Mouse (Mus musculus) liver, adult 2 months (tissue): ENCODE results near the gene Rprml. TPM values are rescaled to one million over a fixed set of nuclear protein-coding genes. Genes with fewer than 3 reads are reported as not detected.

Source experiments
- DNase-seq: peaks from one replicate; pipeline ENCODE4 v3.0.0-alpha.2; 2011; ENCODE audit warnings: low read depth, low spot score; ENCODE audit errors: extremely low read depth
- H3K27ac ChIP-seq: fragments of 200-500 bp; replicated peaks from 2 replicates; pipeline ENCODE4 v1.5.1; 2012; ENCODE audit warnings: low read depth, mild to moderate bottlenecking, control low read depth, inconsistent platforms, low read length; ENCODE audit not compliant: insufficient read depth
- H3K27me3 ChIP-seq: fragments of 200-500 bp; 2 replicates; pipeline ENCODE4 v1.6.1; 2012; ENCODE audit warnings: mild to moderate bottlenecking, moderate library complexity, low read length, inconsistent platforms; ENCODE audit not compliant: control insufficient read depth, insufficient read depth
- H3K36me3 ChIP-seq: fragments of 200-500 bp; 2 replicates; pipeline ENCODE4 v1.6.1; 2012; ENCODE audit warnings: low read length, inconsistent platforms; ENCODE audit not compliant: control insufficient read depth, insufficient read depth
- H3K4me1 ChIP-seq: fragments of 200-500 bp; 2 replicates; pipeline ENCODE4 v1.6.1; 2011; ENCODE audit warnings: low read length; ENCODE audit not compliant: control insufficient read depth, insufficient read depth
- H3K4me3 ChIP-seq: fragments of 200-500 bp; 2 replicates; pipeline ENCODE4 v1.5.1; 2011; ENCODE audit warnings: low read depth, mild to moderate bottlenecking, control low read depth, low read length, moderate library complexity; ENCODE audit not compliant: insufficient read depth
- H3K79me2 ChIP-seq: fragments of 200-500 bp; 2 replicates; pipeline ENCODE4 v1.6.1; 2012; ENCODE audit warnings: inconsistent platforms, mild to moderate bottlenecking, low read length, moderate library complexity; ENCODE audit not compliant: control insufficient read depth, insufficient read depth
- H3K9ac ChIP-seq: fragments of 200-500 bp; 2 replicates; pipeline ENCODE4 v1.6.1; 2012; ENCODE audit warnings: low read depth, mild to moderate bottlenecking, control low read depth, inconsistent platforms, low read length
- CTCF ChIP-seq: fragments of 200-500 bp; IDR thresholded peaks from 2 replicates; pipeline ENCODE4 v1.5.1; 2011; ENCODE audit warnings: low read depth, low read length, control low read depth
- POLR2A ChIP-seq: fragments of 200-500 bp; IDR thresholded peaks from 2 replicates; pipeline ENCODE4 v1.6.1; 2011; ENCODE audit warnings: low read length, control low read depth; ENCODE audit not compliant: insufficient read depth; ENCODE audit errors: extremely low read depth
- WGBS: fragments of 180-500 bp; shearing (Covaris S2); methylation state at CpG from one replicate; pipeline ENCODE4 v1.1.7; 2018; 5-methylcytosine and 5-hydroxymethylcytosine counted together
- polyA plus RNA-seq: library from polyadenylated mRNA; depleted of rRNA; stranded (reverse); fragments of >200 nt; gene quantifications from 2 replicates; pipeline ENCODE4 v1.2.3, GENCODE M21; 2012; rRNA removed
- total RNA-seq: library from RNA; depleted of rRNA; stranded (reverse); fragments of >200 nt; gene quantifications from 2 replicates; pipeline ENCODE4 v1.2.3, GENCODE M21; 2014; rRNA removed

Gene Rprml
- total RNA-seq (not detected in 2 replicates), polyA plus RNA-seq (not detected in 2 replicates)

DNA sequence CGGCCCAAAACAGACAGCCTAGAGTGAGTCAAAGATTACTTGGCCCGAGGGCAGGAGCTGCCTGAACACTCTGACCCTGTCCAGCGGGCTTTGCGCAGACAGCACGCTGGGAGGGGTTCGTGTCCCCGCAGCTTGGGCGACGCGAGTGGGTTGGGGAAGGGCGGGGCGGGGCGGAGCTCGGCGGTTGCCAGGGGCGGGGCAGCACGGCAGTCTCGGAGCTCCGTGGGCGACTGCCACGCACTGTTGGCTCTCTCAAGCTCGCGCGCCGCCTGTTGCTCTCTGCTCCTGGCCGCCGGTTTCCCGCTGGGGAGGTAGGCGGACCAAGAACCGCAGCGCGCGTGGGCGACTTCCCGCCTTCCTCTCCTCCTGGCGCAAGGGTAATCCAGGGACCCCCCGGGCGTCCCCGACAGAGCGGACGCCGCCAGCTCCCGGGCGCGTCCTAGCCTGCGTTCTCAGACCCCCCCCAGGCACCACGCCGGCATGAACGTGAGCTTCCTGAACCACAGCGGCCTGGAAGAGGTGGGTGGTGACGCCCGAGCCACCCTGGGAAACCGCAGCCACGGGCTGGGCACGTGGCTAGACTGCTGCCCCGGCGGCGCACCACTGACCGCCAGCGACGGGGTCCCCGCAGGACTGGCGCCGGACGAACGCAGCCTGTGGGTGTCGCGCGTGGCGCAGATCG, at the start of gene Rprml:
Gene Rprml, plus strand, starts transcription at position 270 of the 682 bp plus-strand sequence.
- no peaks in the 10 kb centered on the region for H3K4me1 ChIP-seq
- no peak for TF ChIP-seq POLR2A
- TF ChIP-seq CTCF, result no peak
- H3K4me3 ChIP-seq, result no peak within 1 kb of the TSS
- no peak within 1 kb of the TSS for H3K27ac ChIP-seq
- peaks cover 18% of the 10 kb centered on the region for H3K27me3 ChIP-seq
- no peak within 1 kb of the TSS for H3K9ac ChIP-seq
- DNase-seq, result no peak
- WGBS, result 1% methylated on average over 71 of the region's 71 CpGs
- H3K36me3 ChIP-seq, result no peaks in the 10 kb centered on the region
- H3K79me2 ChIP-seq, result no peaks in the 10 kb centered on the region

DNA sequence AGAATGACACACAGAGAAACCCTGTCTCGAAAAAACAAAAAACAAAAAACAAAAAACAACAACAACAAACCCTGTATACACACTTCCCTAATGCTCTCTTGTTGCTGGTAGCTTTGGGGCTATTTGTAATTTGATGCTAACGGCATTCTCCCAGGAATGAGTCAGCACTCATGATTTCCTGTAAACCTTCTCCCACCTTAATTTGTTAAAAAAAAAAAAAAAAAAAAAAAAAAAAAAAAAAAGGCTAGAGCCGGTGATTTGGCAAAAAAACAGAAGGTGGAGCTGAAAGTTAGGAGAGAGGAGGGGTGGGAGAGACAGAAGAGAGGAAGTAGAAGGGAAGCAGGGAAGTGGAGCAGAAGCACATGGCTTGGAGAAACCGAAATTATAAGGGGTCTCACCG, 42.8 kb upstream of the Rprml start:
- no peak overlapping the region for H3K4me3 ChIP-seq
- H3K9ac ChIP-seq, result no peak overlapping the region
- no peaks in the 10 kb centered on the region for H3K79me2 ChIP-seq
- H3K36me3 ChIP-seq, result no peaks in the 10 kb centered on the region
- WGBS, result 59% methylated on average over 5 of the region's 5 CpGs
- no peak for DNase-seq
- H3K4me1 ChIP-seq, result no peaks in the 10 kb centered on the region
- TF ChIP-seq CTCF (no peak), POLR2A (no peak)
- no peaks in the 10 kb centered on the region for H3K27me3 ChIP-seq
- H3K27ac ChIP-seq, result no peak overlapping the region

DNA sequence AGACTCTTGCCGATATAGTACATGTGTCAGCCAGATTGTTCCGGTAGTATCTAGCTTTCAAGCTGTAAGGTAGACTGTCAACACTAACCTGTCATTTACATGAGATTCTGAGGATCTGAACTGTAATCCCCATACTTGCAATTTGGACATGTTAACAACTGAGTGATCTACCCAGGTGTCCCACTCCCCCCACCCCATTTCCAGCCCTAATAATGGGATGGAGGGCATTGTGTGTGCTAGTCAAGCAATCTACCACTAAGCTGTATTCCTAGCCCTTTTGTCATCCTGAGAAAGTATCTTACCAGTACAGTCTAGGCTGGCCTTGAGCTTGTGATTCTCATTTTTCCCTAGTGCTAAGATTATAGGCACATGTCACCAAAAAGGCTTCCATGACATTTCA, 38.6 kb upstream of the Rprml start:
- Histone ChIP-seq H3K36me3 (no peaks in the 10 kb centered on the region), H3K9ac (no peak overlapping the region), H3K4me1 (no peaks in the 10 kb centered on the region), H3K4me3 (no peak overlapping the region), H3K79me2 (no peaks in the 10 kb centered on the region), H3K27ac (no peak overlapping the region), H3K27me3 (no peaks in the 10 kb centered on the region)
- 94% methylated on average over 2 of the region's 2 CpGs for WGBS
- DNase-seq, result no peak
- no peak for TF ChIP-seq CTCF
- TF ChIP-seq POLR2A, result no peak

DNA sequence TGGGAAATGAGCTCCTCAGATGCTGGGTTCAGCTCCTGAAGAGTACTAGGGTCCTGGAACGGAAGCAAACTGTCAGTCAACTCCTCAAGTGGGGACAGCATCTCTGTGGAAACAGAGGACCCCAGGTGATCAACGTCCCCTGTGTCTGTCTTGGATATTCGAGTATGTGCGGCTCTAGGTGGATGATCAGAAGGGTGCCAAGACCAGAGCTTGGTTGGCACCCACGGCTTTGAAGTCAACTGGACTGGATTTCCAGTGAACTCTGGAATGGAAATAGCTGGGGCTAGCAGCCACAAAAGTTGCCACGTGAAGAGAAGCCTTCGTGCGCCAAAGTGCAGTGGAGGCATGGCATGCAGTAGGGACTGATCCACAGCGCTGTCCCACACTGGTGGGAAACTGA, 28.3 kb upstream of the Rprml start, which contains the start of gene Gm884:
Gene Gm884, minus strand, starts transcription at position 101 of the 400 bp plus-strand sequence.
- no peak within 1 kb of the TSS for H3K27ac ChIP-seq
- H3K4me1 ChIP-seq, result no peaks in the 10 kb centered on the region
- H3K4me3 ChIP-seq, result no peak within 1 kb of the TSS
- no peaks in the 10 kb centered on the region for H3K79me2 ChIP-seq
- no peak for TF ChIP-seq CTCF
- TF ChIP-seq POLR2A, result no peak
- no peak for DNase-seq
- H3K27me3 ChIP-seq, result no peaks in the 10 kb centered on the region
- 80% methylated on average over 9 of the region's 9 CpGs for WGBS
- no peaks in the 10 kb centered on the region for H3K36me3 ChIP-seq
- no peak within 1 kb of the TSS for H3K9ac ChIP-seq

DNA sequence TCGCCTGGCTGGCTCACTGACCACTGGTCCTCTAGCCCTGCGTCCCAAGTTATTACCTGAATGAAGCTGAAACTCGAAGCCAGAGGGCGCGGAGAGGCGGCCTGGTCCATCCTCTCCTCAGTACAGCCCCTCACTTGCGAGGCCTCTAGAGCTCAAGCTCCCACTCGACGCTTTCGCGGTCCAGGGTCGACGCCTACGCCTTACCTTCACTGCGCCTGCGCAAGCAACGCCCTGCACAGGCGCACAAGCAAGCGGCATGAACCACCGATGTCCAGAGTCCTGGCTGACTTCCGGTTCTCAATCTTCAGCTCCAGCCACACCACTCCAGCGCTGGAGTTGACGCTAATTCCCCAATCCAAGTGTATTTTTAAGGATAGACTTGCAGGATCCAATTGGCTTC, 21.9 kb upstream of the Rprml start:
- no peak for DNase-seq
- TF ChIP-seq CTCF (no peak), POLR2A (no peak)
- H3K27me3 ChIP-seq, result peaks cover 3% of the 10 kb centered on the region; the same call in 1 of the 2 replicates
- H3K4me1 ChIP-seq, result no peaks in the 10 kb centered on the region
- no peak overlapping the region for H3K9ac ChIP-seq
- no peaks in the 10 kb centered on the region for H3K36me3 ChIP-seq
- WGBS, result 71% methylated on average over 23 of the region's 23 CpGs
- H3K4me3 ChIP-seq, result no peak overlapping the region
- H3K79me2 ChIP-seq, result no peaks in the 10 kb centered on the region
- no peak overlapping the region for H3K27ac ChIP-seq

DNA sequence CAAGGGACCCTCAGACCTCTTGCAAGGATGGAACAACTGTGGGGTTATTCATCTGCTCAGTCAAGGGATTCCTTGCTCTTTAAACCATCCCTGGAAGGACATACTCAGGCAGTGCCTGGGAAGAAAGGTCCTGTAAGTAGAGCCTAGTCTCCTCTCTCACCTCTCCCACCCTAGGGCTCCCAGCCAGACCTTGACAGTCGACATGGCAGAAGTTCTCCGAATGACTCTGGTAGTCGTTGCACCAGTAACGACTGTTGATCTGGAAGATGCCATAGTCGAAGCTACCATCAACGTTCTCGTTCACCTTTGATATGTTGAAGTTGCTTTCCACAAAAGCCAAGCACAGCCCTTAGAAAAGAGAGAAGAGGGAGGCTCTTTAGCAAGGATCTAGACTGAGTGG, 14.6 kb upstream of the Rprml start:
- Histone ChIP-seq H3K27me3 (no peaks in the 10 kb centered on the region), H3K79me2 (no peaks in the 10 kb centered on the region), H3K9ac (no peak overlapping the region), H3K4me3 (no peak overlapping the region), H3K36me3 (no peaks in the 10 kb centered on the region), H3K27ac (no peak overlapping the region), H3K4me1 (no peaks in the 10 kb centered on the region)
- no peak for TF ChIP-seq POLR2A
- no peak for TF ChIP-seq CTCF
- DNase-seq, result no peak
- 76% methylated on average over 7 of the region's 7 CpGs for WGBS
